Mouse (Mus musculus): ENCODE measurements around the gene Olfr148. TPM values are rescaled to one million over a fixed set of nuclear protein-coding genes. Genes with fewer than 3 reads are reported as not detected.

The Olfr148 gene
- not detected in 2 replicates for polyA plus RNA-seq (2012; rRNA removed)

DNA sequence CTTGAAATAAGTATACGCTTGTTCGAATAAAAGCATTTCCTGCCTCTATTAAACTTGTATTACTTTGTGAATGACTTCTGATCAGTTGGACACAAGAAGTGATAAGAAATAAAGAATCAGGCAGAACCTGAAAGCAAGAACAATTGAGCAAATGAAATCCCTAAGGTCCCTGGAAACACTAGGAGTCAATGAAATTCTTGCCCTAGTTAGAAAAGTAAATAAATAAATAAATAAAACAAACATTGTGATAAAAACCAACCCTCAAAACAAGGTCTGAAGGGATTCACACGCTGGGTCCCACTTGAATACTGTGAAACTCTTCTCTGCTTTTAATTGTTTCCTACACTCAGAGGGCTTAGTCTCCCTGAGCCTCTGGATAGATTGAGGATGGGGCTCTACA lies at the start of gene Olfr148:
TSS of gene Olfr148 (plus strand) at position 301 of the 400 bp plus-strand sequence.

DNA sequence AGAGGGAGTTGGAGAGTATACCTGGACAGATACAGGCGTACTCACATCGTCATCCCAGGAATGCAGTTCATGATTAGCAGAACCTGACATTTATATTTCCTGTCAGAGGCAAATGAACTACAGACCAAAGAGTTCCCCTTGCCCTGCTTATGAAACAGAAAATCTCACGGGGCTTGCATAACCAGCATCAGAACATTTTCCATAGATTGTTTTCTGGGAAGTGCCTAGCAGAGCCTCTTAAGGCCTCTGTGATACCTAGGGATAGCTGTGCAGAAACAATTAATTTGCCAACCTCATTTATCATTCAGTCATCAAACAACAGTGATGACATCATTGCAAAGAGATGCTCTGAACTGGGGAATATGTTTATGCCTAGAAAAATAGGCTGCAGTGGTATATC lies 35.0 kb upstream of the Olfr148 start, which contains the start of gene Olfr959:
TSS of gene Olfr959 (minus strand) at position 101 of the 400 bp plus-strand sequence.

DNA sequence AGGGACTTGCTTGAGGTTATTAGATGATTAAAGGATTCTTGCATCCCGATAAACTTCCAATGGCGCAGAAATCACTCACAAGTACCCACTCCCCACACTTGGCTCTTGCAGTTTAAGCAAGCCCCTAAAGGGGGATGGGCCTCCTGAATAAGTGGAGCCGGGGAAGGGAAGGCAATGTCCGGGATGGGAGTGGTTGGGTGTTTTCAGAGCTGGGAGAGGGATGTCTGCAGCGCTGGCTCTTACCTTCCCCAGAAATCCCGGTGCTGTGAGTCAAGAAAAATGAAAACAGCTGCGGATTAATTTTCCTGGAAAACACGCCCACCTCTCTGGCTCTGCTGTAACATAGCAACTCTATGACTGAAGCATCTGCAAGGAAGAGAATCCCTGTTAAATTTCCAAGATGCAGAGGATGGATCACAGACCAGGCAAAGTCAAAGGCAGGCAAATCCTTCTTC lies 6.4 kb upstream of the Olfr148 start, which contains the start of gene AW551984:
TSS of gene AW551984 (minus strand) at position 405 of the 455 bp plus-strand sequence.

DNA sequence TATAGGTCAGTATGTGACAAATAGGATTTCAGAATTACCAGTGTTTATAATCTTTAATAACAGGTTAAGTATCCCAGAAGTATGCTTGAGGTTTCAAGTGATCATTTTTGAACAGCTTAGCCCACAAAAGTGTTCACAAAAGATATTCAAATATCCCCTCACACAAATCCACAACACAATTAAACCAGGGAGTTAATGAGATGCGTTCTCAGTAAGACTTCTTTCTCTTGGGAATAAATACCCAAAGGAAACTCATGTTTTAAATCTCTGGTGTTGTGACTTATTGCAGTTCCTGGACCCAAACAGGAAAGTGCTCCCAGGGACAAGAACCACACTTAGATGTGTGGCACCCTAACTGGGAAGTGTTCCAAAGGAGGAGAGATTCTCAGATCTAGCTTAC lies 10.6 kb downstream of the Olfr148 start, which contains the start of gene Olfr960:
TSS of gene Olfr960 (plus strand) at position 301 of the 400 bp plus-strand sequence.

DNA sequence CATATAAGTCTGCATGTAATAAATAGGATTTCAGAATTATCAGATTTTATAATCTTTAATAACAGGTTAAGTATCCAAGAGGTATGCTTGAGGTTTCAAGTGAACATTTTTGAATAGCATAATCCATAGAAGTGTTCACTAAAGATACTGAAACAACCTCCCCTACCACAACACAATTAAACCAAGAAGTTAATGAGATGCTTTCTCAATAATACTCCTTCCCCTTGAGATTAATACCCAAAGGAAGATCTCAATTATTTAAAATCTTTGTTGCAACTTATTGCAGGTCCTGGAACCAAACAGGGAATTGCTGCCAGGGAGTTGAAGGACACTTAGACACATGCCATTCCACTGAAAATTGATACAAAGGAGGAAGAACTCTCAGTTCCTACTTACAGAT lies 34.3 kb downstream of the Olfr148 start, which contains the start of gene Olfr961:
TSS of gene Olfr961 (plus strand) at position 301 of the 400 bp plus-strand sequence.

Other genes with a start within 250 kb of the Olfr148 start
- not detected in 2 replicates for gene Olfr951, start 223.2 kb upstream of the Olfr148 start, polyA plus RNA-seq (2012; rRNA removed)
- not detected in 2 replicates for gene Olfr952, start 183.5 kb upstream of the Olfr148 start, polyA plus RNA-seq (2012; rRNA removed)
- not detected in 2 replicates for gene Olfr954, start 154.0 kb upstream of the Olfr148 start, polyA plus RNA-seq (2012; rRNA removed)
- not detected in 2 replicates for gene Olfr955, start 138.7 kb upstream of the Olfr148 start, polyA plus RNA-seq (2012; rRNA removed)
- not detected in 2 replicates for gene Olfr44, start 116.7 kb upstream of the Olfr148 start, polyA plus RNA-seq (2012; rRNA removed)
- gene Olfr957, start 94.8 kb upstream of the Olfr148 start, polyA plus RNA-seq (2012; rRNA removed): not detected in 2 replicates
- not detected in 2 replicates for gene Olfr958, start 56.6 kb upstream of the Olfr148 start, polyA plus RNA-seq (2012; rRNA removed)
- gene Olfr959, start 35.1 kb upstream of the Olfr148 start, polyA plus RNA-seq (2012; rRNA removed): 0.03 TPM in 1 of 2 replicates, not detected in the other
- 53.4 and 77.5 TPM in 2 replicates for gene AW551984, start 6.3 kb upstream of the Olfr148 start, polyA plus RNA-seq (2012; rRNA removed)
- not detected in 2 replicates for gene Olfr960, start 10.7 kb downstream of the Olfr148 start, polyA plus RNA-seq (2012; rRNA removed)
- not detected in 2 replicates for gene Olfr961, start 34.4 kb downstream of the Olfr148 start, polyA plus RNA-seq (2012; rRNA removed)
- gene Olfr963, start 56.5 kb downstream of the Olfr148 start, polyA plus RNA-seq (2012; rRNA removed): not detected in 2 replicates
- not detected in 2 replicates for gene Olfr149, start 96.5 kb downstream of the Olfr148 start, polyA plus RNA-seq (2012; rRNA removed)
- gene Olfr965, start 100.7 kb downstream of the Olfr148 start, polyA plus RNA-seq (2012; rRNA removed): not detected in 2 replicates
- gene Olfr150, start 120.3 kb downstream of the Olfr148 start, polyA plus RNA-seq (2012; rRNA removed): not detected in 2 replicates
- not detected in 2 replicates for gene Olfr967, start 135.6 kb downstream of the Olfr148 start, polyA plus RNA-seq (2012; rRNA removed)
- gene Olfr968, start 172.6 kb downstream of the Olfr148 start, polyA plus RNA-seq (2012; rRNA removed): not detected in 2 replicates
- gene Olfr969, start 180.3 kb downstream of the Olfr148 start, polyA plus RNA-seq (2012; rRNA removed): not detected in 2 replicates
- gene Olfr970, start 198.2 kb downstream of the Olfr148 start, polyA plus RNA-seq (2012; rRNA removed): not detected in 2 replicates
- not detected in 2 replicates for gene Olfr971, start 226.2 kb downstream of the Olfr148 start, polyA plus RNA-seq (2012; rRNA removed)